Mouse (Mus musculus) liver, postnatal 0 days (tissue): ENCODE measurements around the gene Foxn1.

Experiments
- CTCF ChIP-seq: sonication (generic); IDR thresholded peaks from 2 replicates; pipeline ENCODE4 v1.5.1; 2016; ENCODE audit warnings: antibody characterized with exemption, low read depth
- EP300 ChIP-seq: IDR thresholded peaks from 2 replicates; pipeline ENCODE4 v1.6.1; 2016; ENCODE audit warnings: antibody characterized with exemption, low read depth, mild to moderate bottlenecking

- TF ChIP-seq CTCF (no peak), EP300 (no peak)
Observed at GRCm38 (mm10) chr11:78324000-78324785, 62.2 kb downstream of the Foxn1 start.
